Mouse (Mus musculus) kidney, adult 2 months (tissue): ENCODE measurements around the gene Platr17.

Experiments
- CTCF ChIP-seq: fragments of 200-500 bp; conservative IDR thresholded peaks from 2 replicates; pipeline ENCODE4 v1.5.1; 2011; ENCODE audit warnings: low read depth, mild to moderate bottlenecking, control low read depth, low read length, moderate library complexity, mixed read lengths; ENCODE audit not compliant: insufficient read depth, insufficient read length
- POLR2A ChIP-seq: fragments of 200-500 bp; IDR thresholded peaks from one replicate; pipeline ENCODE4 v1.6.1; 2011; ENCODE audit warnings: low read depth, low read length, control low read depth

DNA sequence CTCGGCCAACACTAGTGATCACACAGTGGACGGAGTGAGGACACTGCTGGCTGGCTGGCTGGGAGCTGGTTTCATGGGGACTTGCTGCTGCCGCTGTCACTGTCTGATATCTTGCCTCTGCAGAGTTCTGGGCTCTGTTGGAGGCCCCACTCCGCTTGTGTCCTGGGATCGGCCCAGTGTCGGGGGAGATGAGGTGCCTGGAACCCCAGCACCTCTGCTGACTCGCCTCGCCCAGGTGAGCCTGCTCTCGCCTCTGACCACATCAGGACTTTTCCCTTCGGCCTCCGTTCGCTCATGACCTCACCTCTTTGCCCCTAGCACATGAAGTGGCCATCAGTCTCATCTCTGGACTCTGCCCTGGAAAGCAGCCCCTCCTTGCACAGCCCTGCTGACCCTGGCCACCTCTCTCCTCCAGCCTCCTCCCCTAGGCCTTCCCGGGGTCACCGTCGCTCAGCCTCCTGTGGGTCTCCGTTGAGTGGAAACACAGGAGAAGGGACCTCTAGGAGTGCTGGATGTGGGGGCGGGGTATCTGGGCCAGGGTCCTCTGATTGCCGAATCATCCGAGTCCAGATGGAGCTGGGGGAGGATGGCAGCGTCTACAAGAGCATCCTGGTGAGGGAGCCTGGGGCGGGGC, 30.6 kb downstream of the Platr17 start:
- TF ChIP-seq CTCF (no peak), POLR2A (no peak)
